Mouse (Mus musculus): Measurements from ENCODE around the gene Itgb8. TPM values are rescaled to one million over a fixed set of nuclear protein-coding genes. Genes with fewer than 3 reads are reported as not detected.

The Itgb8 gene
- polyA plus RNA-seq, 1 experiment from 2014 or later = 29.6 TPM

GRCm38 (mm10) chr12:119202766-119203165 lies 35.8 kb downstream of the Itgb8 start:
- ATAC-seq (ENCODE audit: low FRiP score) = no peak
- H3K4me2 ChIP-seq (replicated peaks; ENCODE audit: low read depth, low read length) = no peak overlapping the region
- 78% methylated on average over 2 of the region's 2 CpGs for WGBS

GRCm38 (mm10) chr12:119195145-119195544 lies 43.5 kb downstream of the Itgb8 start:
- Histone ChIP-seq H3K4me2 (replicated peaks; ENCODE audit: low read depth, low read length) (no peak overlapping the region), H3K36me3 (ENCODE audit: control insufficient read depth, insufficient read depth, low read length) (no peaks in the 10 kb centered on the region), H3K27me3 (ENCODE audit: control insufficient read depth, insufficient read depth, low read length) (no peaks in the 10 kb centered on the region), H3K4me3 (ENCODE audit: low read depth, low read length) (no peak overlapping the region), H3K9ac (ENCODE audit: low read depth, low read length) (no peak overlapping the region), H3K27ac (ENCODE audit: low read depth, low read length) (no peak overlapping the region), H3K4me1 (replicated peaks; ENCODE audit: control insufficient read depth, insufficient read depth, low read length) (no peaks in the 10 kb centered on the region), H3K9me3 (ENCODE audit: control insufficient read depth, low read length) (no peaks in the 10 kb centered on the region)
- no peak for DNase-seq (ENCODE audit: low spot score)
- ATAC-seq (ENCODE audit: low FRiP score) = no peak

More at GRCm38 (mm10) chr12:119202766-119203165, 35.8 kb downstream of the Itgb8 start:
- Histone ChIP-seq H3K9ac (ENCODE audit: low read depth, low read length) (no peak overlapping the region), H3K4me1 (replicated peaks; ENCODE audit: control insufficient read depth, insufficient read depth, low read length) (no peaks in the 10 kb centered on the region), H3K27ac (ENCODE audit: low read depth, low read length) (no peak overlapping the region), H3K27me3 (ENCODE audit: control insufficient read depth, insufficient read depth, low read length) (no peaks in the 10 kb centered on the region), H3K36me3 (ENCODE audit: control insufficient read depth, insufficient read depth, low read length) (no peaks in the 10 kb centered on the region), H3K4me3 (ENCODE audit: low read depth, low read length) (no peak overlapping the region), H3K9me3 (ENCODE audit: control insufficient read depth, low read length) (no peaks in the 10 kb centered on the region)
- DNase-seq (ENCODE audit: low spot score) = no peak

- Histone ChIP-seq H3K4me2 (replicated peaks; ENCODE audit: low read depth, low read length) (no peak overlapping the region), H3K4me1 (replicated peaks; ENCODE audit: control insufficient read depth, insufficient read depth, low read length) (no peaks in the 10 kb centered on the region), H3K9me3 (ENCODE audit: control insufficient read depth, low read length) (no peaks in the 10 kb centered on the region), H3K36me3 (ENCODE audit: control insufficient read depth, insufficient read depth, low read length) (0 out of 2 replicates have a peak, but pooled peaks cover 3% of the 10 kb centered on the region), H3K27ac (ENCODE audit: low read depth, low read length) (no peak overlapping the region), H3K9ac (ENCODE audit: low read depth, low read length) (no peak overlapping the region), H3K27me3 (ENCODE audit: control insufficient read depth, insufficient read depth, low read length) (no peaks in the 10 kb centered on the region), H3K4me3 (ENCODE audit: low read depth, low read length) (no peak overlapping the region)
- no peak for ATAC-seq (ENCODE audit: low FRiP score)
- 85% methylated on average over 8 of the region's 8 CpGs for WGBS
- no peak for DNase-seq (ENCODE audit: low spot score)
These were observed 48.8 kb downstream of the Itgb8 start for GRCm38 (mm10) chr12:119189814-119190213.

- Histone ChIP-seq H3K9me3 (ENCODE audit: control insufficient read depth, low read length) (no peaks in the 10 kb centered on the region), H3K9ac (ENCODE audit: low read depth, low read length) (no peak overlapping the region), H3K4me1 (replicated peaks; ENCODE audit: control insufficient read depth, insufficient read depth, low read length) (no peaks in the 10 kb centered on the region), H3K27ac (ENCODE audit: low read depth, low read length) (no peak overlapping the region), H3K36me3 (ENCODE audit: control insufficient read depth, insufficient read depth, low read length) (0 out of 2 replicates have a peak, but pooled peaks cover 3% of the 10 kb centered on the region), H3K27me3 (ENCODE audit: control insufficient read depth, insufficient read depth, low read length) (no peaks in the 10 kb centered on the region), H3K4me3 (ENCODE audit: low read depth, low read length) (no peak overlapping the region), H3K4me2 (replicated peaks; ENCODE audit: low read depth, low read length) (no peak overlapping the region)
- 90% methylated on average over 1 of the region's 1 CpGs for WGBS
- DNase-seq (ENCODE audit: low spot score) = no peak
- no peak for ATAC-seq (ENCODE audit: low FRiP score)
These were observed 53.2 kb downstream of the Itgb8 start for GRCm38 (mm10) chr12:119185441-119185840.

- no peak overlapping the region for H3K4me2 ChIP-seq (replicated peaks; ENCODE audit: low read depth, low read length)
- ATAC-seq (ENCODE audit: low FRiP score) (no peak), DNase-seq (ENCODE audit: low spot score) (no peak)
- no peaks in the 10 kb centered on the region for H3K4me1 ChIP-seq (replicated peaks; ENCODE audit: control insufficient read depth, insufficient read depth, low read length)
- WGBS = 82% methylated on average over 2 of the region's 2 CpGs
- no peak overlapping the region for H3K9ac ChIP-seq (ENCODE audit: low read depth, low read length)
- H3K36me3 ChIP-seq (ENCODE audit: control insufficient read depth, insufficient read depth, low read length) = no peaks in the 10 kb centered on the region
- no peak overlapping the region for H3K4me3 ChIP-seq (ENCODE audit: low read depth, low read length)
- H3K9me3 ChIP-seq (ENCODE audit: control insufficient read depth, low read length) = no peaks in the 10 kb centered on the region
- H3K27ac ChIP-seq (ENCODE audit: low read depth, low read length) = no peak overlapping the region
- no peaks in the 10 kb centered on the region for H3K27me3 ChIP-seq (ENCODE audit: control insufficient read depth, insufficient read depth, low read length)
These were observed 56.2 kb downstream of the Itgb8 start for GRCm38 (mm10) chr12:119182215-119182924.

- ATAC-seq (ENCODE audit: low FRiP score) (no peak), DNase-seq (ENCODE audit: low spot score) (no peak)
- Histone ChIP-seq H3K9ac (ENCODE audit: low read depth, low read length) (no peak overlapping the region), H3K9me3 (ENCODE audit: control insufficient read depth, low read length) (no peaks in the 10 kb centered on the region), H3K4me2 (replicated peaks; ENCODE audit: low read depth, low read length) (no peak overlapping the region), H3K27ac (ENCODE audit: low read depth, low read length) (no peak overlapping the region), H3K36me3 (ENCODE audit: control insufficient read depth, insufficient read depth, low read length) (peaks cover 4% of the 10 kb centered on the region; the same call in 1 of the 2 replicates), H3K4me3 (ENCODE audit: low read depth, low read length) (no peak overlapping the region), H3K27me3 (ENCODE audit: control insufficient read depth, insufficient read depth, low read length) (no peaks in the 10 kb centered on the region), H3K4me1 (replicated peaks; ENCODE audit: control insufficient read depth, insufficient read depth, low read length) (no peaks in the 10 kb centered on the region)
- WGBS = 91% methylated on average over 2 of the region's 2 CpGs
These were observed 62.6 kb downstream of the Itgb8 start for GRCm38 (mm10) chr12:119176017-119176416.

- Histone ChIP-seq H3K36me3 (ENCODE audit: control insufficient read depth, insufficient read depth, low read length) (no peaks in the 10 kb centered on the region), H3K9ac (ENCODE audit: low read depth, low read length) (no peak overlapping the region), H3K4me3 (ENCODE audit: low read depth, low read length) (no peak overlapping the region), H3K4me1 (replicated peaks; ENCODE audit: control insufficient read depth, insufficient read depth, low read length) (no peaks in the 10 kb centered on the region), H3K4me2 (replicated peaks; ENCODE audit: low read depth, low read length) (no peak overlapping the region), H3K27me3 (ENCODE audit: control insufficient read depth, insufficient read depth, low read length) (no peaks in the 10 kb centered on the region), H3K9me3 (ENCODE audit: control insufficient read depth, low read length) (no peaks in the 10 kb centered on the region), H3K27ac (ENCODE audit: low read depth, low read length) (no peak overlapping the region)
- 89% methylated on average over 4 of the region's 4 CpGs for WGBS
- ATAC-seq (ENCODE audit: low FRiP score) (no peak), DNase-seq (ENCODE audit: low spot score) (no peak)
These were observed 68.6 kb downstream of the Itgb8 start for GRCm38 (mm10) chr12:119169828-119170539.

GRCm38 (mm10) chr12:119169143-119169542 lies 69.5 kb downstream of the Itgb8 start:
- H3K4me2 ChIP-seq (replicated peaks; ENCODE audit: low read depth, low read length) = no peak overlapping the region
- ATAC-seq (ENCODE audit: low FRiP score) (no peak), DNase-seq (ENCODE audit: low spot score) (no peak)
- H3K9ac ChIP-seq (ENCODE audit: low read depth, low read length) = no peak overlapping the region
- no peak overlapping the region for H3K27ac ChIP-seq (ENCODE audit: low read depth, low read length)
- H3K36me3 ChIP-seq (ENCODE audit: control insufficient read depth, insufficient read depth, low read length) = no peaks in the 10 kb centered on the region
- H3K9me3 ChIP-seq (ENCODE audit: control insufficient read depth, low read length) = no peaks in the 10 kb centered on the region
- WGBS = 60% methylated on average over 3 of the region's 3 CpGs
- no peaks in the 10 kb centered on the region for H3K27me3 ChIP-seq (ENCODE audit: control insufficient read depth, insufficient read depth, low read length)
- no peak overlapping the region for H3K4me3 ChIP-seq (ENCODE audit: low read depth, low read length)
- no peaks in the 10 kb centered on the region for H3K4me1 ChIP-seq (replicated peaks; ENCODE audit: control insufficient read depth, insufficient read depth, low read length)

GRCm38 (mm10) chr12:119165115-119165514 lies 73.5 kb downstream of the Itgb8 start:
- WGBS = 97% methylated on average over 2 of the region's 2 CpGs
- Histone ChIP-seq H3K4me2 (replicated peaks; ENCODE audit: low read depth, low read length) (no peak overlapping the region), H3K9ac (ENCODE audit: low read depth, low read length) (no peak overlapping the region), H3K27ac (ENCODE audit: low read depth, low read length) (no peak overlapping the region), H3K36me3 (ENCODE audit: control insufficient read depth, insufficient read depth, low read length) (no peaks in the 10 kb centered on the region), H3K4me1 (replicated peaks; ENCODE audit: control insufficient read depth, insufficient read depth, low read length) (no peaks in the 10 kb centered on the region), H3K27me3 (ENCODE audit: control insufficient read depth, insufficient read depth, low read length) (no peaks in the 10 kb centered on the region), H3K4me3 (ENCODE audit: low read depth, low read length) (no peak overlapping the region), H3K9me3 (ENCODE audit: control insufficient read depth, low read length) (no peaks in the 10 kb centered on the region)
- DNase-seq (ENCODE audit: low spot score) (no peak), ATAC-seq (ENCODE audit: low FRiP score) (no peak)

Data from hindbrain, embryonic 11.5 days (tissue).